16 mouse cellular contexts compared by ENCODE assay signal in genomic region chr2:10014951-10015635, GRCm38 (mm10).
"Had no signal": no experiment of that assay in that cellular context is flagged by ENCODE, and none has a peak within 500 bp of the region (broad histone marks: within the 10 kb centered on the region; RNA-seq: fewer than 3 reads in every experiment).

No protein-coding gene starts in this region.

- ATAC-seq: intestine, embryonic 15.5 days; lung, postnatal 0 days had no signal

- H3K4me2 ChIP-seq: intestine, embryonic 15.5 days; kidney, embryonic 15.5 days; limb, embryonic 12.5 days; liver, embryonic 15.5 days; neural tube, embryonic 12.5 days had no signal

- H3K27me3 ChIP-seq: intestine, embryonic 15.5 days; kidney, embryonic 15.5 days; limb, embryonic 12.5 days; liver, embryonic 15.5 days; neural tube, embryonic 12.5 days had no signal

- H3K27ac ChIP-seq: intestine, embryonic 15.5 days; kidney, embryonic 15.5 days; limb, embryonic 12.5 days; liver, embryonic 15.5 days; midbrain, embryonic 10.5 days; neural tube, embryonic 12.5 days had no signal

- H3K9me3 ChIP-seq: intestine, embryonic 15.5 days; kidney, embryonic 15.5 days; limb, embryonic 12.5 days; liver, embryonic 15.5 days; midbrain, embryonic 10.5 days; neural tube, embryonic 12.5 days had no signal

- H3K4me1 ChIP-seq: intestine, embryonic 15.5 days; liver, embryonic 15.5 days; midbrain, embryonic 10.5 days; neural tube, embryonic 12.5 days had no signal

- DNase-seq: kidney, adult 2 months; kidney, postnatal 25 days; layer of hippocampus, adult 9-11 months; layer of hippocampus, postnatal 36 days; liver; lung, adult 2 months; lung, postnatal 36 days; midbrain, embryonic 14.5 days had no signal

- H3K4me3 ChIP-seq: intestine, embryonic 15.5 days; kidney, embryonic 15.5 days; limb, embryonic 12.5 days; liver, embryonic 15.5 days; midbrain, embryonic 10.5 days; myocyte; neural tube, embryonic 12.5 days had no signal

- H3K9ac ChIP-seq: intestine, embryonic 15.5 days; kidney, embryonic 15.5 days; limb, embryonic 12.5 days; liver, embryonic 15.5 days; neural tube, embryonic 12.5 days had no signal

- H3K36me3 ChIP-seq: intestine, embryonic 15.5 days; kidney, embryonic 15.5 days; limb, embryonic 12.5 days; liver, embryonic 15.5 days; midbrain, embryonic 10.5 days; neural tube, embryonic 12.5 days had no signal
